Mouse (Mus musculus) leukemia stem cell, adult 10-12 weeks (primary cell): ENCODE data around the gene Kdm4b. TPM values are rescaled to one million over a fixed set of nuclear protein-coding genes. Genes with fewer than 3 reads are reported as not detected.

Experiments used
- polyA plus RNA-seq: library from polyadenylated mRNA; stranded (reverse); fragments of >175 nt; gene quantifications from 2 replicates; pipeline ENCODE4 v1.2.3, GENCODE M21; 2012; ENCODE audit warnings: low replicate concordance

Kdm4b gene
- polyA plus RNA-seq = 24.5 and 26.9 TPM in 2 replicates

GRCm38 (mm10) chr17:56325450-56326152 is at the start of gene Kdm4b:
Kdm4b (plus strand) TSS chr17:56326062.

GRCm38 (mm10) chr17:56276643-56277566 is 49.0 kb upstream of the Kdm4b start, which contains the start of gene Ticam1:
Ticam1 (minus strand) TSS chr17:56276786.

GRCm38 (mm10) chr17:56292531-56293222 is 33.2 kb upstream of the Kdm4b start, which contains the start of gene Plin3:
Plin3 (minus strand) TSS chr17:56292873.

GRCm38 (mm10) chr17:56300186-56300585 is 25.7 kb upstream of the Kdm4b start, which contains the start of gene Arrdc5:
Arrdc5 (minus strand) TSS chr17:56300286.

GRCm38 (mm10) chr17:56303160-56303846 is 22.6 kb upstream of the Kdm4b start, which contains the start of gene Uhrf1:
Uhrf1 (plus strand) TSS chr17:56303321.

Other genes starting within 250 kb of the Kdm4b start
- gene Hdgfl2, start 246.4 kb upstream of the Kdm4b start, polyA plus RNA-seq = 103 and 249 TPM in 2 replicates
- gene Plin4, start 216.3 kb upstream of the Kdm4b start, polyA plus RNA-seq = not detected in 2 replicates
- 0.19 TPM in 1 of 2 replicates, not detected in the other for gene Plin5, start 208.5 kb upstream of the Kdm4b start, polyA plus RNA-seq
- gene Lrg1, start 204.1 kb upstream of the Kdm4b start, polyA plus RNA-seq = 52.9 and 55.2 TPM in 2 replicates
- 6.4 and 7.7 TPM in 2 replicates for gene Sema6b, start 185.7 kb upstream of the Kdm4b start, polyA plus RNA-seq
- gene Tnfaip8l1, start 163.6 kb upstream of the Kdm4b start, polyA plus RNA-seq = 1.6 and 2.5 TPM in 2 replicates
- gene Mydgf, start 142.1 kb upstream of the Kdm4b start, polyA plus RNA-seq = 15.6 and 36.0 TPM in 2 replicates
- 45.8 and 114 TPM in 2 replicates for gene Dpp9, start 107.2 kb upstream of the Kdm4b start, polyA plus RNA-seq
- gene Fem1a, start 69.3 kb upstream of the Kdm4b start, polyA plus RNA-seq = 16.0 and 29.3 TPM in 2 replicates
- 20.8 and 31.5 TPM in 2 replicates for gene Ticam1, start 49.3 kb upstream of the Kdm4b start, polyA plus RNA-seq
- 8.5 and 12.1 TPM in 2 replicates for gene Plin3, start 33.2 kb upstream of the Kdm4b start, polyA plus RNA-seq
- gene Arrdc5, start 25.8 kb upstream of the Kdm4b start, polyA plus RNA-seq = not detected in 2 replicates
- 42.3 and 96.8 TPM in 2 replicates for gene Uhrf1, start 22.7 kb upstream of the Kdm4b start, polyA plus RNA-seq
- 11.4 and 29.3 TPM in 2 replicates for gene Ptprs, start 150.4 kb downstream of the Kdm4b start, polyA plus RNA-seq
- not detected in 2 replicates for gene Znrf4, start 186.4 kb downstream of the Kdm4b start, polyA plus RNA-seq
- 0.24 and 1.5 TPM in 2 replicates for gene Gm20219, start 228.3 kb downstream of the Kdm4b start, polyA plus RNA-seq